Mouse (Mus musculus) midbrain, embryonic 11.5 days (tissue): ENCODE measurements at regions not wholly inside any gene's neighbourhood (a gene's known extent, or its start where the extent isn't known, plus 50 kb on each side); places are given as distances from the start of the nearest gene placed in this dataset.

Experiments used
- ATAC-seq: fragments of 200-750 bp; cut with Nextera tagmentation; 2 replicates; pipeline ENCODE4 v1.8.0; 2017; ENCODE audit warnings: moderate TSS enrichment, moderate library complexity; ENCODE audit not compliant: low FRiP score
- DNase-seq: peaks from one replicate; pipeline ENCODE4 v3.0.0; 2015; ENCODE audit warnings: low spot score; ENCODE audit errors: missing footprints
- H3K27ac ChIP-seq: fragments of 300-500 bp; sonication (generic); 2 replicates; pipeline ENCODE4 v1.5.1; 2014; ENCODE audit warnings: low read depth, low read length
- H3K27me3 ChIP-seq: fragments of 300-500 bp; sonication (generic); 2 replicates; pipeline ENCODE4 v1.6.1; 2014; ENCODE audit warnings: mild to moderate bottlenecking, low read length, moderate library complexity, mixed read lengths; ENCODE audit not compliant: control insufficient read depth, insufficient read depth
- H3K36me3 ChIP-seq: fragments of 300-500 bp; sonication (generic); 2 replicates; pipeline ENCODE4 v1.6.1; 2014; ENCODE audit warnings: mild to moderate bottlenecking, low read length, moderate library complexity, mixed read lengths; ENCODE audit not compliant: control insufficient read depth, insufficient read depth
- H3K4me1 ChIP-seq: fragments of 300-500 bp; sonication (generic); 2 replicates; pipeline ENCODE4 v1.6.1; 2014; ENCODE audit warnings: low read length; ENCODE audit not compliant: control insufficient read depth, insufficient read depth
- H3K4me2 ChIP-seq: fragments of 300-500 bp; sonication (generic); 2 replicates; pipeline ENCODE4 v1.6.1; 2014; ENCODE audit warnings: mild to moderate bottlenecking, moderate library complexity
- H3K4me3 ChIP-seq: fragments of 300-500 bp; sonication (generic); 2 replicates; pipeline ENCODE4 v1.5.1; 2014; ENCODE audit warnings: low read depth, low read length
- H3K9ac ChIP-seq: fragments of 300-500 bp; sonication (generic); 2 replicates; pipeline ENCODE4 v1.6.1; 2014; ENCODE audit warnings: low read length
- H3K9me3 ChIP-seq: fragments of 300-500 bp; sonication (generic); 2 replicates; pipeline ENCODE4 v1.6.1; 2016; ENCODE audit warnings: low read length; ENCODE audit not compliant: control insufficient read depth
- WGBS: fragments of 180-500 bp; shearing (Covaris S2); extraction: QIAGEN DNeasy Blood & Tissue Kit; methylation state at CpG from one replicate; pipeline ENCODE4 v1.1.7; 2014; 5-methylcytosine and 5-hydroxymethylcytosine counted together

DNA sequence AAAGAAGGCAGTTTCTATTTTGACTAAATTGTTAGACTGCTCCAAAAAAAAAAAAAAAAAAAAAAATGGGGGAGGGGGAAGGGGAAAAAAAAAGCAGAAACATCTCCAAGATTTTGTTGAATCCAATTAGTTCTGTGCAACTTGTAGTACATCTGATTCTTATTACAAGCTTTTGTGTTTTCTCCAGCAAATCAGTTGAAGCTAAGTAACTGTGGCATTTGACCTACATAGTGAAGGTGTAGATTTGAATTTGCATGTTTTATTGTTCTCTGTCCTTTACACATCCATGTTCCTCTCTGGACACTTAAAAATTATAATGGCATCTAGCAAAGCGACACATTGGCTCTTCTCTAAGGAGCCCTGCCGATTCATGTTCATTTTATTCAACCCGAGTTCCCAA, 192.6 kb downstream of the Pax3 start:
- no peak overlapping the region for H3K4me2 ChIP-seq
- no peak overlapping the region for H3K27ac ChIP-seq
- H3K4me1 ChIP-seq = no peaks in the 10 kb centered on the region
- H3K27me3 ChIP-seq = no peaks in the 10 kb centered on the region
- DNase-seq = peak; percentile 33
- ATAC-seq = no peak
- no peak overlapping the region for H3K9ac ChIP-seq
- no peak overlapping the region for H3K4me3 ChIP-seq
- no peaks in the 10 kb centered on the region for H3K9me3 ChIP-seq
- no peaks in the 10 kb centered on the region for H3K36me3 ChIP-seq
- WGBS = 83% methylated on average over 3 of the region's 3 CpGs

DNA sequence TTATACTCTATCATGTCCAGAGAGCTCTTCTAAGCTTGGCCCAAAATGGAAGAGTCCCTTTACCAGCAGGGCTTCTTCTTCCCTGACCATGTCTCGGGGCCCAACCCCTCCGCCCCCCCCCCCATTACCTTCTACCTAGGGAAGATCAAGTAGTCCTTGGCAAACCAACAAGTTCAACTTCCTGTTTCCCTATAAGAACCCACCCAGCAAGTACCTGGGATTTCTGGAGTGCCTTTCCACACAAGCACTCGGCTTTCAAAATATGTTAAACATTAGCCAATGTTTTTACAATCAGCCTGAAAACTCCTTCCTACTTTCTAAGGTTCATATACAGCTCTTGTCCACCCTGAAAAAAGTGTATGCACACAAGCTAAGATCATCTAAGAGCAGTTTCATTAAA, 198.2 kb downstream of the Pax3 start:
- H3K4me3 ChIP-seq = no peak overlapping the region
- DNase-seq (peak; percentile 10), ATAC-seq (no peak)
- H3K4me1 ChIP-seq = no peaks in the 10 kb centered on the region
- no peak overlapping the region for H3K9ac ChIP-seq
- no peaks in the 10 kb centered on the region for H3K36me3 ChIP-seq
- H3K27me3 ChIP-seq = no peaks in the 10 kb centered on the region
- WGBS = 90% methylated on average over 3 of the region's 3 CpGs
- H3K4me2 ChIP-seq = no peak overlapping the region
- no peaks in the 10 kb centered on the region for H3K9me3 ChIP-seq
- H3K27ac ChIP-seq = no peak overlapping the region

DNA sequence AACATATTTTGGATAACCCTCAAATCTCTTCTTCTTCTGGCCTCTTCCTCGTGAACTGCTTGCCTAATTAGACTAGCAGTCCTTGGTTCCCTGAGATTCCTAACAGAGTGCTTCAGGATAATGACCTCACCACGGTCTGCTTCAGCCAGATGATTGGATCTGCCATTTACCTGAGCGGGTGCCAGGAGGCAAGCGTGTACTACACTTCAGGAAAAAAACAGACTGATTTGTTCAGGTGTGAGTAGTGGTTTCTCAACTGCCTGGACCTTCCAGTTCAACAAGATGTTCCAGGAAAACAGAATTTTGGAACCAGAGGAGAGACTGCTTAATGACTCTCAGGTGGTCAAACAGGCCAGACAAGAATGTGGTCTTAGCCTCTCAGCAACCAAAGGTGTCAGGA, 215.4 kb downstream of the Pax3 start:
- Histone ChIP-seq H3K27me3 (peaks cover 3% of the 10 kb centered on the region), H3K36me3 (no peaks in the 10 kb centered on the region)

DNA sequence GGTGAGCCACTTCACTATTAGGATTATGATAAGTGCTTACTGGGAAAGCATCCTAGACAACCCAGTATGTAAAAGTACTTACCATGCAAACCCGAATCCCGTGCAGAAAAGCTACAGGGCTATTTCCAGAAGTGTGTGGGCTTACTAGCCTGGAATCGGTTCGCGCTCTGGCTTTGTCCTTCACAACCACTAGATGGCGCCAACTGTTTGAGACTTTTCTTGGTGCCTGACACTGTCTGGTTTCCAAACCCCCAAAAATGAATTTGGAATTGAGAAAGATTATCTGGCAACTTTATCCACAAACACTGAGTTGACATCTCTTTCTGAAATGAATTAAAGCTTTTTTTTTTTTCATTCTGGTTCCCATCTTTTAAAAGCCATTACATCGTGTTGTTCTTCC, 218.2 kb downstream of the Pax3 start:
- Histone ChIP-seq H3K4me2 (no peak overlapping the region), H3K27me3 (peaks cover 3% of the 10 kb centered on the region), H3K4me3 (no peak overlapping the region), H3K9ac (no peak overlapping the region), H3K9me3 (no peaks in the 10 kb centered on the region), H3K27ac (no peak overlapping the region), H3K36me3 (no peaks in the 10 kb centered on the region), H3K4me1 (no peaks in the 10 kb centered on the region)
- 6% methylated on average over 7 of the region's 7 CpGs for WGBS
- ATAC-seq (0 out of 2 replicates have a peak, but pooled peaks have one; percentile 48), DNase-seq (peak; percentile 97)

More for the DNA sequence above, 215.4 kb downstream of the Pax3 start:
- Histone ChIP-seq H3K9me3 (no peaks in the 10 kb centered on the region), H3K4me3 (no peak overlapping the region), H3K4me2 (no peak overlapping the region), H3K9ac (no peak overlapping the region), H3K27ac (no peak overlapping the region), H3K4me1 (no peaks in the 10 kb centered on the region)
- DNase-seq (no peak), ATAC-seq (no peak)
- WGBS = 82% methylated on average over 4 of the region's 4 CpGs

GRCm38 (mm10) chr1:77975941-77976340, 221.0 kb downstream of the Pax3 start:
- Histone ChIP-seq H3K9me3 (no peaks in the 10 kb centered on the region), H3K4me3 (no peak overlapping the region), H3K27me3 (peaks cover 3% of the 10 kb centered on the region), H3K27ac (no peak overlapping the region), H3K9ac (no peak overlapping the region), H3K36me3 (no peaks in the 10 kb centered on the region), H3K4me2 (no peak overlapping the region), H3K4me1 (no peaks in the 10 kb centered on the region)
- 93% methylated on average over 18 of the region's 18 CpGs for WGBS
- ATAC-seq (no peak), DNase-seq (no peak)

DNA sequence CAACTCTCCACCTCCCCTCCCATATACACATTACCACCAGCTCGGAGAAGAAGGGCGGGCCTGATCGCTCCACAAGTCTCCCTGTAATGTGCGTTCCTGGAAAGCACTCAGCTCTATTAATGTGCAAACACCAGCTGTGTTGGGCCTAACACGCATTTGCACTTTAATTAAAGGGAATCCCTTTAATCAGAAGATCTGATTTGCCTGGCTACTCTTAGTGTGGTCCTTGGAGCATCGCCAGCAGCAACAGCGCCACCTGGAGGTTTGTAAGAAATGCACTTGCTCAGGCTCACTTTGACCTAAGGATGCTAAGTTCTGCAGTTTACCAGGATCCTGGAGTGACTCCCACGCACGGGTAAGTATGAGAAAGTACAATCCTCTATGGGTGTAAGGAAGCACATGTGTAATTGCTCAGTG, 224.6 kb downstream of the Pax3 start:
- no peaks in the 10 kb centered on the region for H3K4me1 ChIP-seq
- H3K36me3 ChIP-seq = no peaks in the 10 kb centered on the region
- ATAC-seq (peak; percentile 67), DNase-seq (peak; percentile 96)
- no peak overlapping the region for H3K9ac ChIP-seq
- H3K4me3 ChIP-seq = no peak overlapping the region
- peak overlapping the region; percentile 23; the same call in 1 of the 2 replicates for H3K4me2 ChIP-seq
- H3K27me3 ChIP-seq = no peaks in the 10 kb centered on the region
- 10% methylated on average over 9 of the region's 9 CpGs for WGBS
- H3K9me3 ChIP-seq = no peaks in the 10 kb centered on the region
- H3K27ac ChIP-seq = no peak overlapping the region

DNA sequence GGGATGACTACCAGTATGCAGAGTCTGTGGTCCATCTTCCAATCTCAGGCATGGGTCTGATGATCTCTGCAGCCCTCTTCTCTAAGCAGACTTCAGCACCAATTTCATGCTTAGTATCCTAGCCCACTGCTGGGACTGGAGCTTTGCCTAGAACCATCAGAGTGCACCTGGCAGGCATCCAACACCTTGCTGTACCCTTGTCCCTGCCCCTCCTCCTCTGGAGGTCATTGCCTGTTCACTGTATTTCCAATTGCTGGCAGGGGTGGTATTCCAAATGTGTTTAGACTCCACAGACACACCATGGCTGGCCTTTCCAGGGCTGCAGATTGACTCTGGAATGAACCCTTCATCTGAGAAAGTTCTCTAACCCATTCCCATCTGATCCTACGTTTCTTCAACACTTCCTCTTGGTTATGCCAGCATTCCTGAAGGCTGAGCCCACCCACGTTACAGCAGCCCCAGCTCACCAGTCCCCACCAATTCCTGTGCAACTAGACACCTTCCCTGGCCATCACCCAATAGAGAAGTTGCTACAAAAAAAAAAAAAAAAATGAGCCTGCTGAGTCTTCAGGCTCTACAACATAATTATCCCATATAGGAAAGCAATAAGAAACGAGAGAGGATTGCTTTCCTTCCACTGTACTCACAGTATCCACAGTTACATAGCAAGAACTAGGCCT, 232.1 kb downstream of the Pax3 start:
- Histone ChIP-seq H3K4me1 (no peaks in the 10 kb centered on the region), H3K27me3 (no peaks in the 10 kb centered on the region), H3K4me3 (no peak overlapping the region), H3K9me3 (no peaks in the 10 kb centered on the region), H3K27ac (no peak overlapping the region), H3K4me2 (no peak overlapping the region), H3K9ac (no peak overlapping the region), H3K36me3 (no peaks in the 10 kb centered on the region)
- WGBS = 57% methylated on average over 3 of the region's 3 CpGs
- ATAC-seq (no peak), DNase-seq (no peak)

- H3K4me3 ChIP-seq = no peak overlapping the region
- WGBS = 85% methylated on average over 1 of the region's 1 CpGs
- H3K4me1 ChIP-seq = no peaks in the 10 kb centered on the region
- H3K9me3 ChIP-seq = no peaks in the 10 kb centered on the region
- H3K27ac ChIP-seq = no peak overlapping the region
- H3K4me2 ChIP-seq = no peak overlapping the region
- no peaks in the 10 kb centered on the region for H3K27me3 ChIP-seq
- ATAC-seq = no peak
- no peaks in the 10 kb centered on the region for H3K36me3 ChIP-seq
- DNase-seq = no peak
- H3K9ac ChIP-seq = no peak overlapping the region
Observed at GRCm38 (mm10) chr1:77959309-77959708, 237.6 kb downstream of the Pax3 start.

- H3K4me2 ChIP-seq = no peak overlapping the region
- H3K9me3 ChIP-seq = no peaks in the 10 kb centered on the region
- DNase-seq (no peak), ATAC-seq (no peak)
- H3K27me3 ChIP-seq = no peaks in the 10 kb centered on the region
- H3K36me3 ChIP-seq = no peaks in the 10 kb centered on the region
- WGBS = 75% methylated on average over 8 of the region's 8 CpGs
- no peaks in the 10 kb centered on the region for H3K4me1 ChIP-seq
- no peak overlapping the region for H3K9ac ChIP-seq
- no peak overlapping the region for H3K27ac ChIP-seq
- no peak overlapping the region for H3K4me3 ChIP-seq
Observed at GRCm38 (mm10) chr1:77957156-77957767, 239.7 kb downstream of the Pax3 start.
